Mouse (Mus musculus) MEL (cell line): ENCODE results near the gene Bcl7a. TPM values are rescaled to one million over a fixed set of nuclear protein-coding genes. Genes with fewer than 3 reads are reported as not detected.
A peak's percentile ranks its signal among the peaks of the same experiment; 100 is the strongest.

Source experiments
- DNase-seq: peaks from one replicate; pipeline ENCODE4 v3.0.0; 2011; ENCODE audit warnings: low read depth, low spot score
- H3K27ac ChIP-seq: 2 replicates; pipeline ENCODE4 v1.5.1; 2012; ENCODE audit warnings: low read depth, mild to moderate bottlenecking, control low read depth, low read length, moderate library complexity; ENCODE audit not compliant: control insufficient read depth
- H3K27me3 ChIP-seq, 2 experiments: fragments of 150-350 bp in 1 of 2; sonication (generic) in 1 of 2; 2 replicates each; pipeline ENCODE4 v1.6.1; 2012; ENCODE audit warnings: low read length in 2 of 2, mild to moderate bottlenecking in 2 of 2, improper control_type of control experiment in 1 of 2, moderate library complexity in 1 of 2; ENCODE audit not compliant: insufficient read depth in 2 of 2, control insufficient read depth in 1 of 2
- H3K36me3 ChIP-seq, 2 experiments: 2 replicates each; pipeline ENCODE4 v1.6.1; 2012 to 2014; ENCODE audit warnings: low read length in 2 of 2, improper control_type of control experiment in 1 of 2, inconsistent platforms in 1 of 2, mild to moderate bottlenecking in 1 of 2; ENCODE audit not compliant: insufficient read depth in 2 of 2, control insufficient read depth in 1 of 2
- H3K4me1 ChIP-seq, 2 experiments: fragments of 150-350 bp in 1 of 2; sonication (generic) in 1 of 2; 2 replicates each; pipeline ENCODE4 v1.6.1; 2012; ENCODE audit warnings: low read length in 2 of 2, improper control_type of control experiment in 1 of 2, mild to moderate bottlenecking in 1 of 2; ENCODE audit not compliant: insufficient read depth in 2 of 2, control insufficient read depth in 1 of 2
- H3K4me3 ChIP-seq, 2 experiments: fragments of 150-350 bp in 1 of 2; sonication (generic) in 1 of 2; 2 replicates each; pipeline ENCODE4 v1.5.1; 2012; ENCODE audit warnings: low read depth in 2 of 2, low read length in 2 of 2, mild to moderate bottlenecking in 2 of 2, moderate library complexity in 2 of 2, control low read depth in 1 of 2, improper control_type of control experiment in 1 of 2; ENCODE audit not compliant: control insufficient read depth in 1 of 2, insufficient read depth in 1 of 2
- H3K79me2 ChIP-seq: 2 replicates; pipeline ENCODE4 v1.6.1; 2012; ENCODE audit warnings: mild to moderate bottlenecking, low read length, moderate library complexity; ENCODE audit not compliant: control insufficient read depth, poor library complexity, insufficient read depth
- H3K9ac ChIP-seq: 2 replicates; pipeline ENCODE4 v1.6.1; 2012; ENCODE audit warnings: low read depth, mild to moderate bottlenecking, control low read depth, low read length, moderate library complexity; ENCODE audit not compliant: control insufficient read depth, poor library complexity, severe bottlenecking
- H3K9me3 ChIP-seq: fragments of 150-350 bp; sonication (generic); replicated peaks from 2 replicates; pipeline ENCODE4 v1.6.1; 2012; ENCODE audit warnings: mild to moderate bottlenecking, low read length, improper control_type of control experiment, moderate library complexity; ENCODE audit not compliant: insufficient read depth
- BHLHE40 ChIP-seq: IDR thresholded peaks from 2 replicates; pipeline ENCODE4 v1.6.1; 2012; ENCODE audit warnings: low read depth, mild to moderate bottlenecking, inconsistent platforms, low read length, improper control_type of control experiment, borderline replicate concordance
- CTCF ChIP-seq, 3 experiments: IDR thresholded peaks in 2 of 3; conservative IDR thresholded peaks in 1 of 3; 2 replicates each; pipeline ENCODE4 v1.5.1; 2011 to 2012; ENCODE audit warnings: low read length in 3 of 3, low read depth in 2 of 3, mild to moderate bottlenecking in 2 of 3, improper control_type of control experiment in 1 of 3, inconsistent platforms in 1 of 3, mixed read lengths in 1 of 3, moderate library complexity in 1 of 3; ENCODE audit not compliant: control insufficient read depth in 1 of 3, insufficient read depth in 1 of 3, poor library complexity in 1 of 3, severe bottlenecking in 1 of 3
- ELF1 ChIP-seq: IDR thresholded peaks from 2 replicates; pipeline ENCODE4 v1.6.1; 2014; ENCODE audit warnings: low read depth, mild to moderate bottlenecking, inconsistent platforms, low read length, improper control_type of control experiment, moderate library complexity
- EP300 ChIP-seq, 2 experiments: IDR thresholded peaks; 2 replicates each; pipeline ENCODE4 v1.6.1; 2011; ENCODE audit warnings: improper control_type of control experiment in 2 of 2, low read length in 2 of 2, low read depth in 1 of 2, mild to moderate bottlenecking in 1 of 2
- HCFC1 ChIP-seq: IDR thresholded peaks from 2 replicates; pipeline ENCODE4 v1.6.1; 2012; ENCODE audit warnings: low read depth, mild to moderate bottlenecking, inconsistent platforms, low read length, improper control_type of control experiment, moderate library complexity
- JUND ChIP-seq: IDR thresholded peaks from 2 replicates; pipeline ENCODE4 v1.6.1; 2011; ENCODE audit warnings: low read depth, mild to moderate bottlenecking, improper control_type of control experiment, low read length
- KAT2A ChIP-seq: conservative IDR thresholded peaks from 2 replicates; pipeline ENCODE4 v1.6.1; 2012; ENCODE audit warnings: low read depth, low read length, improper control_type of control experiment, inconsistent platforms
- MAX ChIP-seq: IDR thresholded peaks from 2 replicates; pipeline ENCODE4 v1.6.1; 2011; ENCODE audit warnings: low read length, improper control_type of control experiment
- MAZ ChIP-seq: IDR thresholded peaks from 2 replicates; pipeline ENCODE4 v1.6.1; 2012; ENCODE audit warnings: low read depth, mild to moderate bottlenecking, inconsistent platforms, low read length, improper control_type of control experiment
- MEF2A ChIP-seq: IDR thresholded peaks from 2 replicates; pipeline ENCODE4 v1.6.1; 2014; ENCODE audit warnings: low read depth, mild to moderate bottlenecking, inconsistent platforms, low read length, improper control_type of control experiment; ENCODE audit not compliant: poor library complexity, insufficient replicate concordance, severe bottlenecking; ENCODE audit errors: extremely low read depth
- MYC ChIP-seq: IDR thresholded peaks from 2 replicates; pipeline ENCODE4 v1.6.1; 2011; ENCODE audit warnings: low read depth, mild to moderate bottlenecking, low read length, improper control_type of control experiment, moderate library complexity
- NELFE ChIP-seq: IDR thresholded peaks from 2 replicates; pipeline ENCODE4 v1.6.1; 2011; ENCODE audit warnings: low read depth, low read length, improper control_type of control experiment
- RAD21 ChIP-seq: IDR thresholded peaks from 2 replicates; pipeline ENCODE4 v1.6.1; 2011; ENCODE audit warnings: mild to moderate bottlenecking, low read depth, low read length, improper control_type of control experiment
- SMC3 ChIP-seq: IDR thresholded peaks from 2 replicates; pipeline ENCODE4 v1.6.1; 2011; ENCODE audit warnings: low read depth, low read length, improper control_type of control experiment
- TAL1 ChIP-seq: IDR thresholded peaks from 2 replicates; pipeline ENCODE4 v1.6.1; 2012; ENCODE audit warnings: mild to moderate bottlenecking, inconsistent platforms, low read length, moderate library complexity, mixed read lengths
- UBTF ChIP-seq: IDR thresholded peaks from 2 replicates; pipeline ENCODE4 v1.6.1; 2012; ENCODE audit warnings: low read depth, mild to moderate bottlenecking, inconsistent platforms, low read length, improper control_type of control experiment, moderate library complexity, borderline replicate concordance; ENCODE audit not compliant: insufficient read depth
- USF1 ChIP-seq: IDR thresholded peaks from 2 replicates; pipeline ENCODE4 v1.6.1; 2014; ENCODE audit warnings: low read depth, mild to moderate bottlenecking, inconsistent platforms, low read length, improper control_type of control experiment, moderate library complexity
- USF2 ChIP-seq, 2 experiments: IDR thresholded peaks; 2 replicates each; pipeline ENCODE4 v1.6.1; 2011 to 2012; ENCODE audit warnings: improper control_type of control experiment in 2 of 2, low read length in 2 of 2, borderline replicate concordance in 1 of 2, inconsistent platforms in 1 of 2, low read depth in 1 of 2, mild to moderate bottlenecking in 1 of 2; ENCODE audit not compliant: insufficient read depth in 1 of 2
- ZKSCAN1 ChIP-seq: IDR thresholded peaks from 2 replicates; pipeline ENCODE4 v1.6.1; 2012; ENCODE audit warnings: low read depth, mild to moderate bottlenecking, inconsistent platforms, low read length, improper control_type of control experiment, moderate library complexity
- ZMIZ1 ChIP-seq: IDR thresholded peaks from 2 replicates; pipeline ENCODE4 v1.6.1; 2012; ENCODE audit warnings: low read depth, mild to moderate bottlenecking, inconsistent platforms, low read length, improper control_type of control experiment, moderate library complexity
- ZNF384 ChIP-seq: IDR thresholded peaks from 2 replicates; pipeline ENCODE4 v1.6.1; 2012; ENCODE audit warnings: low read depth, mild to moderate bottlenecking, inconsistent platforms, low read length, improper control_type of control experiment
- polyA plus RNA-seq, 2 experiments: library from polyadenylated mRNA; stranded (reverse) in 1 of 2; unstranded in 1 of 2; fragments of >175 nt in 1 of 2; fragments of >200 nt in 1 of 2; gene quantifications; 2 replicates each; pipeline versions ENCODE4 v1.2.1 to v1.2.4; 2012; ENCODE audit warnings: low replicate concordance in 2 of 2, low read depth in 1 of 2; ENCODE audit not compliant: insufficient read length in 2 of 2, insufficient read depth in 1 of 2, missing spikeins in 1 of 2
- total RNA-seq: library from RNA; depleted of rRNA; stranded (reverse); fragments of 300-350 nt; gene quantifications from 2 replicates; pipeline ENCODE4 v1.2.3, GENCODE M21; 2012

The Bcl7a gene
- total and polyA plus RNA-seq, 3 experiments, result 3.5 to 11.0 TPM; not detected in 1

DNA sequence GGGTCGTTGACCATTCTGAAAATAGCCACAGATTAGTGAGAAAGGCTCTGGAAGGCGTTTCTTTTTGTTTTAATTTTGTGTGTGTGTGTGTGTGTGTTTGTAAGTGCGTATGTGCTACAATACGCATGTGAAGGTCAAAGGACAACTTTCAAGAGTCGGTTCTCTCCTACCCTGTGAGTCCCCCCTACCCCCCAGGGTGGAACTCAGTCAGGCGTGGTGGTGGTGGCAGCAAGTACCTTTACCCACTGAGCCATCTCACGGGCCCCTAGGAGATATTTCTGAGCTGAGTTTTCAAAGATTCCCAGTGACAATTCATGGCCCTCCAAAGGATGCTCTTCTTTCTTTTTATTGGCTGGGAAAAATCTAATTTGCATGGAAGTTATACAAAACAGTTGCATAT lies 45.8 kb upstream of the Bcl7a start:
- no peak for DNase-seq
- TF ChIP-seq ZMIZ1 (no peak), HCFC1 (no peak), MAX (no peak), USF1 (no peak), NELFE (no peak), MEF2A (no peak), BHLHE40 (no peak), USF2 (IDR thresholded peaks at IDR 0.05; ENCODE audit: borderline replicate concordance in 1 of 2, insufficient read depth in 1 of 2, low read depth in 1 of 2, low read length in 2 of 2) (no peak), ELF1 (no peak), UBTF (no peak), JUND (no peak), KAT2A (no peak), TAL1 (no peak), ZKSCAN1 (no peak), MAZ (no peak), ZNF384 (no peak)
- TF ChIP-seq, all 39 proteins: peak for 0

GRCm38 (mm10) chr5:123298526-123298925 lies 45.1 kb upstream of the Bcl7a start:
- H3K4me3 ChIP-seq, result no peak overlapping the region
- no peaks in the 10 kb centered on the region for H3K4me1 ChIP-seq
- H3K36me3 ChIP-seq, result no peaks in the 10 kb centered on the region
- no peak overlapping the region for H3K27ac ChIP-seq
- H3K9ac ChIP-seq, result no peak overlapping the region
- H3K27me3 ChIP-seq, result no peaks in the 10 kb centered on the region
- no peaks in the 10 kb centered on the region for H3K9me3 ChIP-seq
- TF ChIP-seq ELF1, result no peak
- peak; percentile 42 to 56 (median 46) for TF ChIP-seq CTCF (IDR thresholded peaks at IDR 0.05 in 2 of 3, conservative IDR thresholded peaks at IDR 0.05 in 1 of 3; ENCODE audit: control insufficient read depth in 1 of 3, insufficient read depth in 1 of 3, low read depth in 2 of 3, low read length in 3 of 3, poor library complexity in 1 of 3, severe bottlenecking in 1 of 3)
- TF ChIP-seq EP300 (IDR thresholded peaks at IDR 0.05; ENCODE audit: low read depth in 1 of 2, low read length in 2 of 2), result no peak
- TF ChIP-seq MYC, result no peak
- peak; percentile 17; the same call in 1 of the 2 replicates for TF ChIP-seq RAD21
- peak; percentile 39 for TF ChIP-seq SMC3
- DNase-seq, result peak; percentile 42
- H3K79me2 ChIP-seq, result no peaks in the 10 kb centered on the region

More for the DNA sequence above, 45.8 kb upstream of the Bcl7a start:
- Histone ChIP-seq H3K4me3 (no peak overlapping the region), H3K27me3 (no peaks in the 10 kb centered on the region), H3K79me2 (no peaks in the 10 kb centered on the region), H3K36me3 (no peaks in the 10 kb centered on the region), H3K9ac (no peak overlapping the region), H3K4me1 (no peaks in the 10 kb centered on the region), H3K9me3 (no peaks in the 10 kb centered on the region), H3K27ac (no peak overlapping the region)
